Mouse (Mus musculus) gastrocnemius, adult 18-20 months (tissue): ENCODE data around the gene Scgb1b30. TPM values are rescaled to one million over a fixed set of nuclear protein-coding genes. Genes with fewer than 3 reads are reported as not detected.
"Not testable (repeated sequence)": the region's sequence is repeated elsewhere in the genome, so short reads cannot be mapped to it uniquely, and the experiment has no call there.

ENCODE experiments used
- DNase-seq: peaks from one replicate; pipeline ENCODE4 v3.0.0; 2021; ENCODE audit warnings: low spot score
- long read RNA-seq, 2 experiments: library from polyadenylated mRNA; stranded (forward); transcript quantifications; one replicate each; pipeline ENCODE4 v2.0.0; 2021
- total RNA-seq, 2 experiments: library from RNA; stranded (reverse); gene quantifications; 2 replicates each; pipeline ENCODE4 v1.2.3; 2021

Gene Scgb1b30
- not detected for total RNA-seq
- long read RNA-seq, experiment 1: 0 reads
- long read RNA-seq, experiment 2: 0 reads

GRCm38 (mm10) chr7:34094911-34095481 lies at the start of gene Scgb1b30:
Scgb1b30 (plus strand) TSS chr7:34095431.
- DNase-seq: no peak

DNA sequence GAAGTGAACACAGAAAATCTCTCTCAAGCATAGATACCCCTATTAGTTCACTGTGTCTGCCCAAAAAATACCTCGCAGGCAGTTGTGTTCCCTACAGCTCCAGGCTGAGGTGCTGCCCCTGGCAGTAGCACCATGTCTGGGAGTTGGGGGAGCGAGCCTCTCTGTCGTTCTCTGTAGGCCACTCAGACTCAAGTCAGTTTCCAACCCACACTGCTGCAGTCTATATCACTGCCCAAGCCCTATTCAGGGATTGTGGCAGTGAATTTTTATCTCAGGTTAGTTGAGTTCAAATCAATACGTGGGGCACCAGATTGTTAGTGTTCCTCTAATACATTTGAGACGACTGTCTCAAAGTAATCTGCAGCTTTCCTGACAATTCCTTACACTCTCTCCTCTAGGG lies 27.1 kb upstream of the Scgb1b30 start:
- not testable (repeated sequence) for DNase-seq

- DNase-seq: no peak
Observed at GRCm38 (mm10) chr7:34100002-34100401, 4.8 kb downstream of the Scgb1b30 start.

DNA sequence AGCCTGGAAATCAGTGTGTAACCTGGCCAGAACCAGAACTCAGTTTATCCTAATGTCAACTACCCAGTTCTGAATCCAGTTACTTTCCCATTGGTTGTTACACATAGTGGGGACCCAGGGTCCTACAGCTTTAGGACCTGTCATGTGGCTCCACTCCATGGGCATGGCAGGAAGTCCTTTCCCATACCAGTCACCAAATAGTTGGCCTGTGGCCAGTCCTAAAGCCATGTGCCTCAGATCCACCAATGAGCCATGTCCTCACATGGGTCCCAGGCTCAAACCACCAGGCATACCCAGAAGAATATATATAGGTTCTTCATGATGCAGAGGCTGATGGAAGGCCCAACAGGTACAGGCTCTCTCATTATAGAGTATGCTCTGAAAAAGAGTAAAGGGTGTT lies 6.0 kb downstream of the Scgb1b30 start:
- DNase-seq: no peak

DNA sequence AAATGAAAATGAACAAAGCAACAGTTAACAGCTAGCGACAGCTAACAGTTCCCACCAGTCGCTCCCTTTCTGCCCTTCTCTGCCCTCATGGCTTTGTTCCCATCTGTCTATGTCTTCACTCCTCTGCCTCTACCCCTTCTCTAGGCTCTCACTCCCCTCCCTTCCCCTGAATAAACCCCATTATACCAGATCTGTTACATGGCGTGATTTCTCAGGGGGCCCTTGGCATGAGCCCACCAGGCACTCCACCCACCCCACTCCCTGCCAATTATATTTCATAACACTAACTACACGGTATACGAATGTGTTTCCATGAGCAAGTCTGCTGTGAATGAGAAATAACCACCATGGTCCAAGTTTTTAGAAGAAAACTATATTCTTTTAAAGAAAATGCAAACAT lies 14.0 kb downstream of the Scgb1b30 start:
- DNase-seq: no peak

DNA sequence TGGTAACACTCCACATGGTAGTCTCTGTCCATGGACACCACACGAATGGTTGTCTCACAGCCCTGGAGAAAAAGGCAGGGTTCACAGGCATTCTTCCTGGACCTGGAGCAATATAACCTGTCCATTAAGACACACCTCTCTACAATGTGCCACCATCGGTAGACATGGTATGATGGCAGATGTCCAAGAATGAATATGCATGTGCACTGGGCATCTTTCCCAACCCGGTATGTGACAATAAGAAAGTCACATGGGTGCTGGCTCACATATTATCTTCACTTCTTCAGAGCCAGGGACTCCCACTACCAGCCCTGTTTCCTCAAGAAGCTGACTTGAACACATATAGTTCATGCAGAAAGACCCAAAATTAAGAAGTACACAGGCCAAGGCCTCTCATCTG lies 21.4 kb downstream of the Scgb1b30 start:
- DNase-seq: no peak

DNA sequence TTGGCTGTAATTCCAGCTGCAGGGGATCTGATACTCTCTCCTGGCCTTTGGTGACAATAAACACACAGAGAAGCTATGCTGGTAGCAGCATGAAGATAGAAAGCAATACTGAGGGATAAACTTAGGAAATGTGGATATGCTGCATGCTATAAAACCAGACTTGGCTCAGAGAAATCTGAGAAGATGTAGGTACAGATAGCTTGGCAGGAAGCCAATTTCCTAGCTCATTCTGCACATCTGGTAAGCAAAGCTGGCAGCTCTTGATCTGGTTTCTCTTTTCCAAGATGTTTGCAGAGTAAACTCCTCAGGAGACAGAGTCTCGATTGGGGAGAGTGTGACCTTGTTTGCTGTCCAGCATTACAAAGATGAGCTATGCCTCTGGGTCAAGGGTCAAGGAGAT lies 25.4 kb downstream of the Scgb1b30 start:
- DNase-seq: not testable (repeated sequence)

- DNase-seq: no peak
Observed at GRCm38 (mm10) chr7:34122987-34123720, 27.9 kb downstream of the Scgb1b30 start.

- DNase-seq: no peak
Observed at GRCm38 (mm10) chr7:34125346-34125745, 30.1 kb downstream of the Scgb1b30 start.

DNA sequence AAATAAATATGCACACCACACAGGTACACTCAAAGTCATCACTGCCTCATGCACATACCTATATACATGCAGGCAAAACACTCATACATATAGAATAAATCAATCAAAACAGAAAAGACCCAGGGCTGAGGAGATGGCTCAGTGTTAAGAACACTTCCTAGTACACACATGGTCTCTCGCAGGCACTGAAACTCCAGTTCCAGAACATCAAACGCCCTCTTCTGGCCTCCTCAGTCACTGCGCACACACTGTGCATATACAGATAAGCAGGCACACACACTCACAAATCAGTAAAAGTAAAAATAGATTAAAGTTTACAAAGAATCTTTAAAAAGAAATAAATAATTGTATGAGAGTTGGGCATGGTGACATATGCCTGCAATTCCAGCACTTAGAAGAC lies 31.1 kb downstream of the Scgb1b30 start:
- no peak for DNase-seq

DNA sequence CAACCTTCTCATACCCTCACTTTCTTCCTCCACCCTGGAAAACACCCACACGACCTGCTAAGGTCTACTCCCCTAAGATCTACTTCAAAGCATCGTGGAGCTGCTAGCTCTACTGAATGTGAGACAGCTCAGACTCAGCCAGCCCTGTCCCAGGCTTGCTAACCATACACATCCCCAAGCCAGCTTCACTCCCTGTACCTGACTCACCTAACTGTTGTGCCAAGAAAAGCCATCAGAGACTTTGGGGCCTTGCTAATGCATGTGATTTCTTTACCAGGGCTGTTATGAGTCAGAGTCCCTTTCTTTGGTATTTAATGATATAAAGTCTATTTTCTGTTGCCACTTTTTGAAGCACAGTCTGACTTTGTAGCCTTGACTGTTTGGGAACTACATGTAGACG lies 35.9 kb downstream of the Scgb1b30 start:
- DNase-seq: no peak

DNA sequence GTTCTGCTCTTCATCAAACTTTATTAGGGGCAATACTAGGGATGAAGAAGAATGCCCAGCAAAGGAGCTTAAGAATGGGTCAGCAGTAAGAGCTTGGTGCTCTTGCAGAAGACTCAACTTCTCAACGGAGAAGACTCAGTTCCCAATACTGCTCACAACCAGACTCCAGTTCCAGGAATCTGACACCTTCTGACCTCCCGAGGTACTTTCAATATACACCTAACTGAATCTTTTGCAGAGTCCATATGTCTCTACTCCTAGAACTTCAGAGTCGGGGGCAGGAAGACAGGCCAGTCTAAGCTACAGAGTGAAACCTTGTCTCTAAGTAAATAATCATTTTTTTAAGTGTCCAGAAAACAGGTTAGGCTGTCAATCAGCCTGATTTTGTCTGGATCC lies 36.7 kb downstream of the Scgb1b30 start:
- no peak for DNase-seq

DNA sequence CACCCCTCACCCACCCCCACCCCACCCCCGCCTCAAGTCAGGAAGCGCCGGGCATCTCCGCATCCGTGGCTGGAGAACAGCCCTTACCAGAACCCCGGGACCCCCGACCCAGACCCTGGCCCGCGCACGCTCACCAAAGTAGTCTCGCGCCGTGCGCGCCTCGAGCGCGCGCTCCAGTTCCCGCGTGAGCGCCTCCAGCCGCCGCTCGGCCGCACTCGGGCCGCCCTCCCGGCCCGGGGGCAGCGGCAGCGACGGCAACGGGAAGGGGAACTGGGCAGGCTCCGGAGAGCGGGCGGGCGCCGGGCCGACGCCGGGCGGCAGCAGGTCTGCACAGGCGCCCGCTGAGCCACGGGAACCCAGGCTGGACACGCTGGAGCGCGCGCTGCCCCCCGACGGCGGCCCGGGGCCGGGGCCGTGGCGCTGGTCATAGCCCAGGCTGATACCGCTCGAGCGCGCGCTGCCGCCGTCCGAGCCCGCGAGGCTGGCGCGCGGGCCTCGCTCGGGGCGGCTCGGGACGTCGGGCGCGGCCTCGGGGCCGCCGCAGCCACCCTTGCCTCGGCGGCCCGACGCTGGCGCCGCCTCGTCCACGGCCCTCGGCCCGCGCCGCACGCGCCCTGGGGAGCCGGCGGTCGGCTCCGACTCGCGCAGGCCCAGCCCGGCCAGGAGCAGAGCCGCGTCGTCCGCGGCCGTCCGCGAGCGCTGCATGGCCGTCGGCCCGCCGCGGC lies 37.3 kb downstream of the Scgb1b30 start:
- no peak for DNase-seq

GRCm38 (mm10) chr7:34133117-34133762 lies 38.0 kb downstream of the Scgb1b30 start, which contains the start of gene Wtip:
Wtip (minus strand) TSS chr7:34133268.
- DNase-seq: peak; percentile 64

GRCm38 (mm10) chr7:34134336-34134735 lies 39.1 kb downstream of the Scgb1b30 start:
- no peak for DNase-seq

GRCm38 (mm10) chr7:34139493-34139892 lies 44.3 kb downstream of the Scgb1b30 start:
- DNase-seq: no peak

DNA sequence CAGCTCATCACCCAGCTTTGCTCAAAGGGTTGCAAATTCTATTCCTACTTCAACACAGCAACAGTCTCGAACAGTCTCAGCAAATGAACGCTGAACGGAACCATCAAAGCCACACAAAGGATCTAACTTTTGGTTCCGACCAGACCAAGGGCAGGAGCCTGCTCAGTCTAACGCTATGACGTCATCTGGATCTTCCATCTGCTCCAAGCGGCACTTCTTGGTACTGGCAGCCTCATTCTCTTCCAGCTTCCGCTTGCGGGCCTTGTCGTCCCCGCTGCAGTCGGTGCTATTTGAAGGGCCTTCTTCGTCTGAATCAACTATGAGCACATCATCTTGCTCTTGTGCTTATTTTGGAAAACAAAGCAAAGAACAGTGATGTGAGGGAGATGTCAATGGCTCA lies 45.9 kb downstream of the Scgb1b30 start:
- no peak for DNase-seq

DNA sequence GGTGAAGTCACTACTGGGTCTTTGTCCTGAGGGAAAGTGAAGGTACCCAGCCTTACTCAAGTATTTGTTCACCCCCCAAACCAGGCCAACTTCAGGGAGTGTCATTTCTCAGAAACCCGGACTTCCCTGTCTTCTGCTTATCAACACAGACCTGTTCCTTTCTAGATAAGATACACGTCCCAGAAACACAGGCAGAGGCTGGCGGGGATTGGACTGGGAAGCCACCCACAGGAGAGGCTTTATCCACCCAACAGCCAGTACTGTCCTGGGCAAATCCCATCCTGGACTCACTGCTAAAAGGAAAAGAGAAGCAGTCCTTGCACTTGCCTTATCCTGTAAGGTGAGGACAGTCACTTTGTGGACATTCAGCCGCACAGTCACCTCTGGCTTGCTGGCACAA lies 52.0 kb downstream of the Scgb1b30 start:
- no peak for DNase-seq
